In the genomic region with DNA sequence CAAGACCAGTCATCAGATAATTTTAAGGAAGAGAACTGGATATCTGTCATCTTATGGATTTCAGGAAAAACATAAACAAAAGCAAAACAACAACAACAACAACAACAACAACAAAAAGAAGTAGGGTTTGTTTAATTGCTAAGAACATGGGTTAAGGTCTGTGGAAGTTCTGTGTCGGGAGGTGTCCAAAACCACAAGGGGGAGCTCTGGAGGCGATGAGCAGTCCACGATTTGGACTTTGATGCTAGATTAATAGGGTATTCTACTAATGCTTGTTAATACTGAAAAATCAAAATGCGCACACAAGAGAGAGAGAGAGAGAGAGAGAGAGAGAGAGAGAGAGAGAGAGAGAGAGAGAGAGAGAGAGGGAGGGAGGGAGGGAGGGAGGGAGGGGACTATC, we compare ENCODE assay signal across 8 mouse cellular contexts.
DNase-seq lines count a peak whose midpoint lies in the region; ATAC-seq and TF ChIP-seq lines count a peak whose summit lies in the region.

No protein-coding gene starts in this region.

- TF ChIP-seq CTCF in ES-Bruce4 (IDR thresholded peaks at IDR 0.05; ENCODE audit: low read depth, low read length) = peak; percentile 41

- H3K9ac ChIP-seq in ES-Bruce4 (ENCODE audit: low read depth, poor library complexity, severe bottlenecking) = no peak overlapping the region
- H3K9ac ChIP-seq in embryonic facial prominence, embryonic 11.5 days (replicated peaks; ENCODE audit: low read length) = no peak overlapping the region

- ATAC-seq in embryonic facial prominence, embryonic 11.5 days (replicated peaks; ENCODE audit: insufficient number of reproducible peaks, low FRiP score, low TSS enrichment, low read depth) = no peak

- no peak for TF ChIP-seq EP300 in ES-Bruce4 (IDR thresholded peaks at IDR 0.05; ENCODE audit: insufficient read depth, low read depth, low read length)

- no peaks in the 10 kb centered on the region for H3K9me3 ChIP-seq in ES-Bruce4 (replicated peaks; ENCODE audit: control insufficient read depth, insufficient read depth, low read length, poor library complexity, severe bottlenecking)
- no peaks in the 10 kb centered on the region for H3K9me3 ChIP-seq in embryonic facial prominence, embryonic 11.5 days (replicated peaks; ENCODE audit: control insufficient read depth, low read length)

- TF ChIP-seq POLR2A in ES-Bruce4 (IDR thresholded peaks at IDR 0.05; ENCODE audit: insufficient read depth, low read length) = no peak

- no peak overlapping the region for H3K4me3 ChIP-seq in ES-Bruce4 (ENCODE audit: low read depth, low read length)
- H3K4me3 ChIP-seq in embryonic facial prominence, embryonic 11.5 days (ENCODE audit: low read depth, low read length) = no peak overlapping the region

- 6% methylated on average over 3 of the region's 4 CpGs for WGBS in embryonic facial prominence, embryonic 11.5 days

- no peak overlapping the region for H3K4me2 ChIP-seq in embryonic facial prominence, embryonic 11.5 days (ENCODE audit: low read depth, low read length)

- H3K27me3 ChIP-seq in ES-Bruce4 (ENCODE audit: control insufficient read depth, insufficient read depth, low read length, poor library complexity, severe bottlenecking) = no peaks in the 10 kb centered on the region
- no peaks in the 10 kb centered on the region for H3K27me3 ChIP-seq in embryonic facial prominence, embryonic 11.5 days (ENCODE audit: control insufficient read depth, insufficient read depth, low read length)

- H3K4me1 ChIP-seq in ES-Bruce4 (ENCODE audit: control insufficient read depth, insufficient read depth, low read length) = no peaks in the 10 kb centered on the region
- H3K4me1 ChIP-seq in embryonic facial prominence, embryonic 11.5 days (ENCODE audit: control insufficient read depth, insufficient read depth, low read length) = no peaks in the 10 kb centered on the region

- H3K27ac ChIP-seq in ES-Bruce4 (ENCODE audit: insufficient read depth, low read length) = no peak overlapping the region
- no peak overlapping the region for H3K27ac ChIP-seq in embryonic facial prominence, embryonic 11.5 days (replicated peaks; ENCODE audit: low read depth, low read length)

- DNase-seq in kidney, postnatal 10 days = peak; percentile 36
- DNase-seq in kidney, adult 11 months = no peak
- DNase-seq in ZHBTc4 (ENCODE audit: low read depth, low spot score) = peak; percentile 29
- peak; percentile 57 for DNase-seq in embryonic facial prominence, embryonic 11.5 days (ENCODE audit: low spot score)
- DNase-seq in retina, postnatal 1 day = peak; percentile 44
- no peak for DNase-seq in urinary bladder, postnatal 36 days (ENCODE audit: low spot score in 2 of 2)
- no peak for DNase-seq in spleen, postnatal 10 days (ENCODE audit: low spot score in 2 of 2)

- no peaks in the 10 kb centered on the region for H3K36me3 ChIP-seq in ES-Bruce4 (ENCODE audit: control insufficient read depth, insufficient read depth, low read length, poor library complexity, severe bottlenecking)
- no peaks in the 10 kb centered on the region for H3K36me3 ChIP-seq in embryonic facial prominence, embryonic 11.5 days (replicated peaks; ENCODE audit: control insufficient read depth, insufficient read depth, low read depth, low read length)

Comparison
In these comparisons a context has a peak if more than half of its experiments do, and no peak if none do; other contexts are left out.
1. DNase-seq: peak in kidney, postnatal 10 days (single experiment), ZHBTc4 (single experiment), embryonic facial prominence, embryonic 11.5 days (single experiment) and retina, postnatal 1 day (single experiment); none in kidney, adult 11 months (single experiment), urinary bladder, postnatal 36 days (0 of 2) and spleen, postnatal 10 days (0 of 2).